Mouse (Mus musculus): ENCODE results near the gene Ccdc50. TPM values are rescaled to one million over a fixed set of nuclear protein-coding genes. Genes with fewer than 3 reads are reported as not detected.

Gene Ccdc50
- total RNA-seq, 1 experiment from 2014 or later: 91.1 TPM

Other genes starting within 250 kb of the Ccdc50 start
- not detected in 2 replicates for gene Ostn, start 81.4 kb upstream of the Ccdc50 start, total RNA-seq (2021)
- gene Uts2b, start 18.6 kb upstream of the Ccdc50 start, total RNA-seq (2021): not detected in 2 replicates

Data from adrenal gland, postnatal 14 days (tissue).